Mouse (Mus musculus): ENCODE measurements around the gene Tmem43. TPM values are rescaled to one million over a fixed set of nuclear protein-coding genes. Genes with fewer than 3 reads are reported as not detected.
A peak's percentile ranks its signal among the peaks of the same experiment; 100 is the strongest.

Tmem43 gene
- polyA plus RNA-seq, 1 experiment, result 27.5 TPM

DNA sequence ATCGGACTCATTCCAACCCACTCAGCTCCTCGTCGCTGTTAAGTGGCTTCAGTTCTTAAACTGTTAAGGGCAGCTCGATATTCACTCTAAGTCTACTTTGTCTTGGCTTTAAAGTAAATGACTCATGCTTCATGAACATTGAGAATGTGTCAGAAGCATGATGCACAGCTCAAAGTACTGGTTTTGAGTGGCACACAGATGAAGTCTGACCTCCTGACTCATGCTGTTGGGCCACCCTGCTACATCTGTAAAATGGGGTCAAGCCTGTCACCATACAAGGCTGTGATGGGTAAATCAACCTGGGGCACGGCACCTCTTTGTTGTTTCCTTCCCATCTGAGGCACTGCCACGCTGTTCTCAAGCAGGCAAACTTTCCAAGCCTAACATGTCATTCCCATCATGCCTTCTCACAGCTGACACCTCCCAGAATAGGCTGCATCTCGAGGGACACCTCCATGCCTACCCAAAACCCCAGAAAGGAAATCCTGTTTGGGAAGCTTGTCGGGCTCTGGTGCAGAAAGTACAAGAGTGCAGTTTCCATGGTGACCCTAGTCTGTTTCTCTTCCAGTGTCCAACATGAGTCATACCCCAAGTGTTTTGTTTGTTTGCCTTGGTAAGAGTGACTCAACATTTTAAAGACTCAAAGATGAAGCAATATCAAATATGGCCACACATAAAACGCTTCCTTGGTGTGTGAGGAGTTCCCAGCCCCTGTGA is 15.2 kb downstream of the Tmem43 start:
- peaks cover 2% of the 10 kb centered on the region; the same call in 1 of the 2 replicates for H3K36me3 ChIP-seq (ENCODE audit: control insufficient read depth, insufficient read depth, low read length)
- TF ChIP-seq POLR2A (IDR thresholded peaks at IDR 0.05; ENCODE audit: low read depth, low read length), result no peak
- H3K27ac ChIP-seq (ENCODE audit: insufficient read depth, low read depth, low read length), result peak overlapping the region; percentile 2; the same call in 1 of the 2 replicates
- H3K27me3 ChIP-seq (replicated peaks; ENCODE audit: control insufficient read depth, insufficient read depth, low read length), result no peaks in the 10 kb centered on the region
- H3K4me1 ChIP-seq (ENCODE audit: control insufficient read depth, insufficient read depth, low read length), result no peaks in the 10 kb centered on the region
- peak; percentile 73 for DNase-seq
- WGBS, result 67% methylated on average over 9 of the region's 9 CpGs
- H3K4me3 ChIP-seq (ENCODE audit: insufficient read depth, low read depth, low read length), result no peak overlapping the region

DNA sequence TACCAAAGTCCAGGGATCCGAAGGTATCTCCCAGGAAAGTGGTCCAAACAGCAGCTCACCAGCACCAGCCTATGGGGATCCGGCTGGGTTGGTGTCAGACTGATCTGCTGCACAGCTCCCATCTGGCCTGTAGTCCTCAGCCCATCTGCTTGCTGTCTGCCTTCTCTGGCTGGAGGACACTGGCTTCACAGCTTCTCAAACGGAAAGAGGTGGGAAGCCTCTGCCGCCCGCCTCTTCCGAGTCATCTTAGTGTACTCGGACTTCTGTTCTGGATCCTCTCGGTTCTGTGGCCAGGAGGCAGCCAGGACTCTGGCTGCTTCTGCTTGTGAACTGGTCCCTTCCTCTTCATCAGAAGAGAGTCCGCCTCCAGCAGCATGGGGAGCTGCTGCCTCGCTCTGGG is 16.4 kb downstream of the Tmem43 start:
- no peak overlapping the region for H3K27ac ChIP-seq (ENCODE audit: insufficient read depth, low read depth, low read length)
- H3K4me3 ChIP-seq (ENCODE audit: insufficient read depth, low read depth, low read length), result no peak overlapping the region
- H3K36me3 ChIP-seq (ENCODE audit: control insufficient read depth, insufficient read depth, low read length), result peaks cover 2% of the 10 kb centered on the region
- no peak for DNase-seq
- 88% methylated on average over 10 of the region's 10 CpGs for WGBS
- peaks cover 4% of the 10 kb centered on the region; the same call in 1 of the 2 replicates for H3K4me1 ChIP-seq (ENCODE audit: control insufficient read depth, insufficient read depth, low read length)
- H3K27me3 ChIP-seq (replicated peaks; ENCODE audit: control insufficient read depth, insufficient read depth, low read length), result no peaks in the 10 kb centered on the region
- TF ChIP-seq CTCF (conservative IDR thresholded peaks at IDR 0.05; ENCODE audit: insufficient read depth, insufficient read length, low read depth, low read length), result no peak
- TF ChIP-seq POLR2A (IDR thresholded peaks at IDR 0.05; ENCODE audit: low read depth, low read length), result no peak

DNA sequence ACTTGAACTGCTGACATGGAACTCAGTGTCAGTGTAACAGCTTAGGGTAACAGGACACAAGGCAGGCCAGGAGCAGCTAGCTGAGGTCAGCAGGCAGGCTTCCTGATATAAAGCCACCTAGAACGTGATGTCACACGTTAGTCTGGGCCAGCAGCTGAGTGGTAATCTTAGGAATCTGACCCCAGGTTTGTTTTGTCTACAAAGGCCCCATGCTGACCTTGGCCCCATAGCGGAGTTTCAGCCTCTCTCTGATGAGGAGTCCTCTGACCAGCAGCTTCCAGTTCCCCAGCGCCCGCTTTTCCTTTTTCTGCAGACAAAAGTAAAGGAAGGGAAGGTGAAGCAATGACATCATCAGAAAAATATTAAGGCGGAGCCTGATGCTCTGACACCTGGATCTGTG is 17.5 kb downstream of the Tmem43 start:
- no peak overlapping the region for H3K27ac ChIP-seq (ENCODE audit: insufficient read depth, low read depth, low read length)
- TF ChIP-seq POLR2A (IDR thresholded peaks at IDR 0.05; ENCODE audit: low read depth, low read length) (no peak), CTCF (conservative IDR thresholded peaks at IDR 0.05; ENCODE audit: insufficient read depth, insufficient read length, low read depth, low read length) (no peak)

DNA sequence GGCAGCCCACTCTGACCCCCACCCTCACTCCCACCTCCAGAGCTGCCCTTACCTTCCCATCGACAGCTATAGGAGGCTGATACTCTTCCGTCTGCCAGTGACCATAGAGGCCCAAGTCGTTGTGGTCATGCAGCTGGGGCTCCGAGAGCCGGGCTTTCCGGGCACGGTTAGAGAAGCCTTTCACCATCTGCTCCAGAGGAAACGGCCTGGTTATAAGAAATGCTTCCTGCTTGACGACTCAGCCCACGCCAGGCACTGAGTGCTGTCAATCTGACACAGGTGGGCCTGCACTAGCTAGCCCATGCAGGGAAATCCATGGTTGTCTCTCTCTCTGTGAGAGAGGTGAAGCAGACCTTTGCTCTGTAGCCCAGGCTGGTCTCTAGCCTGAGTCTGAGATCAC is 19.6 kb downstream of the Tmem43 start:
- DNase-seq, result no peak
- 83% methylated on average over 10 of the region's 10 CpGs for WGBS
- Histone ChIP-seq H3K27me3 (replicated peaks; ENCODE audit: control insufficient read depth, insufficient read depth, low read length) (no peaks in the 10 kb centered on the region), H3K4me1 (ENCODE audit: control insufficient read depth, insufficient read depth, low read length) (peaks cover 4% of the 10 kb centered on the region; the same call in 1 of the 2 replicates), H3K36me3 (ENCODE audit: control insufficient read depth, insufficient read depth, low read length) (peaks cover 2% of the 10 kb centered on the region), H3K27ac (ENCODE audit: insufficient read depth, low read depth, low read length) (no peak overlapping the region), H3K4me3 (ENCODE audit: insufficient read depth, low read depth, low read length) (no peak overlapping the region)
- TF ChIP-seq CTCF (conservative IDR thresholded peaks at IDR 0.05; ENCODE audit: insufficient read depth, insufficient read length, low read depth, low read length) (no peak), POLR2A (IDR thresholded peaks at IDR 0.05; ENCODE audit: low read depth, low read length) (no peak)

More for the DNA sequence above, 17.5 kb downstream of the Tmem43 start:
- Histone ChIP-seq H3K36me3 (ENCODE audit: control insufficient read depth, insufficient read depth, low read length) (peaks cover 2% of the 10 kb centered on the region), H3K4me1 (ENCODE audit: control insufficient read depth, insufficient read depth, low read length) (peaks cover 4% of the 10 kb centered on the region; the same call in 1 of the 2 replicates), H3K4me3 (ENCODE audit: insufficient read depth, low read depth, low read length) (no peak overlapping the region), H3K27me3 (replicated peaks; ENCODE audit: control insufficient read depth, insufficient read depth, low read length) (no peaks in the 10 kb centered on the region)
- 62% methylated on average over 6 of the region's 6 CpGs for WGBS
- no peak for DNase-seq

- DNase-seq, result peak; percentile 51
- TF ChIP-seq CTCF (conservative IDR thresholded peaks at IDR 0.05; ENCODE audit: insufficient read depth, insufficient read length, low read depth, low read length) (no peak), POLR2A (IDR thresholded peaks at IDR 0.05; ENCODE audit: low read depth, low read length) (no peak)
- WGBS, result 63% methylated on average over 8 of the region's 8 CpGs
- Histone ChIP-seq H3K4me3 (ENCODE audit: insufficient read depth, low read depth, low read length) (no peak overlapping the region), H3K27me3 (replicated peaks; ENCODE audit: control insufficient read depth, insufficient read depth, low read length) (no peaks in the 10 kb centered on the region), H3K27ac (ENCODE audit: insufficient read depth, low read depth, low read length) (no peak overlapping the region), H3K36me3 (ENCODE audit: control insufficient read depth, insufficient read depth, low read length) (peaks cover 2% of the 10 kb centered on the region), H3K4me1 (ENCODE audit: control insufficient read depth, insufficient read depth, low read length) (peaks cover 4% of the 10 kb centered on the region; the same call in 1 of the 2 replicates)
Measured at GRCm38 (mm10) chr6:91494526-91494925, 21.0 kb downstream of the Tmem43 start.

DNA sequence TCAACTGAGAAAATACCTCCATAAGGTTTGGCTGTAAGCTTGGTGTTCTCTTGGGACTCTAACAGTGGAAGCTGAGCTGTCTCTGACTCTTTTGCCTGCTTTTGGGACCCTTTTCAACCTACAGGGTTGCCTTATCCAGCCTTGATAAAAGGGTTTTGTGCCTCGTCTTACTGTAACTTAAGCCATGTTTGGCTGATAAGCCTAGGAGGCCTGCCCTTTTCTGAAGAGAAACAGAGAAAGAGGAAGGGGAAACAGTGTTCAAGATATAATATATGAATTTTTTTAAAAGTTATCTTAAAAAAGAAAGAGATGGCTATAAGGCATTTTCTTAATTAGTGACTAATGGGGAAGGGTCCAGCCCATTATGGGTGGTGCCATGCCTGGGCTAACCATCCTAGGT is 29.8 kb downstream of the Tmem43 start:
- Histone ChIP-seq H3K27me3 (replicated peaks; ENCODE audit: control insufficient read depth, insufficient read depth, low read length) (no peaks in the 10 kb centered on the region), H3K4me1 (ENCODE audit: control insufficient read depth, insufficient read depth, low read length) (no peaks in the 10 kb centered on the region), H3K4me3 (ENCODE audit: insufficient read depth, low read depth, low read length) (no peak overlapping the region), H3K36me3 (ENCODE audit: control insufficient read depth, insufficient read depth, low read length) (peaks cover 5% of the 10 kb centered on the region), H3K27ac (ENCODE audit: insufficient read depth, low read depth, low read length) (no peak overlapping the region)
- DNase-seq, result no peak
- 97% methylated on average over 1 of the region's 1 CpGs for WGBS
- no peak for TF ChIP-seq POLR2A (IDR thresholded peaks at IDR 0.05; ENCODE audit: low read depth, low read length)
- TF ChIP-seq CTCF (conservative IDR thresholded peaks at IDR 0.05; ENCODE audit: insufficient read depth, insufficient read length, low read depth, low read length), result no peak

DNA sequence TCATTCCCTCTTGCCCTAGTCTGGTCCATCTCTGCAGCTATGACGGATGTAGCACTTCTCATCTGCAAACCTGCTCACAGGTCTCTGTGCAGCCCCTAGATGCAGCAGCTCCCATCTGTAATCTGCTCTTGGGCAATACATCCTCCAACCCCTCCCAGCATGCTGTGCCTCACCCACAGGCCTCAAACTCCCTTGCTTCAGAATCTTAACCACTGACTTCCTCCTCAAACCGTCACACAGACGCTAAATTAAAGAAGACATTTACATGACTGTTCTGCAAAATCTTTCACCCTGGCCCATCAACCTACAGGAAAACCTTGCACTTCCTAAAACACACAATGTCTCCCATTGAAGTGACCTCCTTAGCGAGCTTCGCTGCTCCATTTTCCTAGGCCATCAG is 32.5 kb downstream of the Tmem43 start:
- no peaks in the 10 kb centered on the region for H3K27me3 ChIP-seq (replicated peaks; ENCODE audit: control insufficient read depth, insufficient read depth, low read length)
- no peak overlapping the region for H3K4me3 ChIP-seq (ENCODE audit: insufficient read depth, low read depth, low read length)
- peaks cover 2% of the 10 kb centered on the region for H3K36me3 ChIP-seq (ENCODE audit: control insufficient read depth, insufficient read depth, low read length)
- no peaks in the 10 kb centered on the region for H3K4me1 ChIP-seq (ENCODE audit: control insufficient read depth, insufficient read depth, low read length)
- 90% methylated on average over 5 of the region's 5 CpGs for WGBS
- H3K27ac ChIP-seq (ENCODE audit: insufficient read depth, low read depth, low read length), result no peak overlapping the region
- no peak for DNase-seq
- no peak for TF ChIP-seq CTCF (conservative IDR thresholded peaks at IDR 0.05; ENCODE audit: insufficient read depth, insufficient read length, low read depth, low read length)
- no peak for TF ChIP-seq POLR2A (IDR thresholded peaks at IDR 0.05; ENCODE audit: low read depth, low read length)
